Mouse (Mus musculus) heart, adult 2 months (tissue): Measurements from ENCODE around the gene Fibcd1. TPM values are rescaled to one million over a fixed set of nuclear protein-coding genes. Genes with fewer than 3 reads are reported as not detected.
A peak's percentile ranks its signal among the peaks of the same experiment; 100 is the strongest.

Source experiments
- DNase-seq, 2 experiments: peaks; one replicate each; pipeline ENCODE4 v3.0.0; 2021
- H3K27ac ChIP-seq: fragments of 200-600 bp; 2 replicates; pipeline ENCODE4 v1.8.1; 2022
- H3K27me3 ChIP-seq: fragments of 200-500 bp; 2 replicates; pipeline ENCODE4 v1.6.1; 2012; ENCODE audit warnings: mild to moderate bottlenecking, low read length, inconsistent platforms, mixed read lengths; ENCODE audit not compliant: control insufficient read depth, insufficient read depth
- H3K36me3 ChIP-seq: fragments of 200-500 bp; 2 replicates; pipeline ENCODE4 v1.6.1; 2012; ENCODE audit warnings: low read length, inconsistent platforms; ENCODE audit not compliant: control insufficient read depth, insufficient read depth
- H3K4me1 ChIP-seq: fragments of 200-500 bp; 2 replicates; pipeline ENCODE4 v1.6.1; 2011; ENCODE audit warnings: low read length; ENCODE audit not compliant: control insufficient read depth, insufficient read depth
- H3K4me3 ChIP-seq: fragments of 200-600 bp; 2 replicates; pipeline ENCODE4 v1.8.1; 2022
- H3K79me2 ChIP-seq: fragments of 200-500 bp; replicated peaks from 2 replicates; pipeline ENCODE4 v1.6.1; 2012; ENCODE audit warnings: mild to moderate bottlenecking, inconsistent platforms, low read length, moderate library complexity, mixed read lengths; ENCODE audit not compliant: control insufficient read depth, insufficient read depth
- H3K9ac ChIP-seq: fragments of 200-500 bp; 2 replicates; pipeline ENCODE4 v1.6.1; 2012; ENCODE audit warnings: low read depth, mild to moderate bottlenecking, control low read depth, inconsistent platforms, low read length, mixed read lengths
- CTCF ChIP-seq: fragments of 200-600 bp; IDR thresholded peaks from 2 replicates; pipeline ENCODE4 v1.8.1; 2022; ENCODE audit warnings: antibody characterized with exemption, mild to moderate bottlenecking, moderate library complexity
- EP300 ChIP-seq: fragments of 200-500 bp; IDR thresholded peaks from 2 replicates; pipeline ENCODE4 v1.6.1; 2011; ENCODE audit warnings: low read depth, low read length, control low read depth; ENCODE audit not compliant: insufficient read depth
- POLR2A ChIP-seq: fragments of 200-500 bp; IDR thresholded peaks from 2 replicates; pipeline ENCODE4 v1.6.1; 2011; ENCODE audit warnings: mild to moderate bottlenecking, low read depth, low read length, control low read depth; ENCODE audit not compliant: insufficient read depth
- WGBS: fragments of 180-500 bp; shearing (Covaris S2); methylation state at CpG from one replicate; pipeline ENCODE4 v1.1.7; 2018; 5-methylcytosine and 5-hydroxymethylcytosine counted together
- intact Hi-C: fragments of 180-260 bp; cut with DNase I; formaldehyde crosslinking; loops from one replicate; pipeline ENCODE4 v1.15.1; 2025
- polyA plus RNA-seq: library from polyadenylated mRNA; depleted of rRNA; stranded (reverse); fragments of >200 nt; gene quantifications from 2 replicates; pipeline ENCODE4 v1.2.3, GENCODE M21; 2012
- total RNA-seq, 2 experiments: library from RNA; stranded (reverse); gene quantifications; 2 replicates each; pipeline ENCODE4 v1.2.3; 2021

The Fibcd1 gene
- total and polyA plus RNA-seq, 3 experiments = not detected

DNA sequence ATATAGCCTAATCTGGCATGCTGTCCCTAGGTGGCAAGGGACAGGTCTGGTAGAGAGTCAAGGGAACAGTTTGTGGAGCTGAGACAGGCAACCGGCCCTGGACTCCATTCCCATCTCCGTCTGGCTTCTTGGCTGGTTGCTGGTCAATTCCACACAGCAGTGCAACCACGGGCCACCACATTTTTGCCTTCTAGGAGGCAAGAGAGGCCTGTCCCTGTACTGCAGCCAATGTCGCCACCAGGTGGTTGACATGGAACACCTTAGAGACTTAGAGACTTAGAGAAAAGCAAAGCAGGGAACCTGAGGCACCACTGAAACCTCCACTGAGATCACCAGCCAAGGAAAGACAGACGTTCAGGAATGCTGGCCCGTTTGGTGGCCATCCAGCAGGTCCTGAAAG, 39.0 kb upstream of the Fibcd1 start:
- H3K9ac ChIP-seq = no peak overlapping the region
- no peaks in the 10 kb centered on the region for H3K4me1 ChIP-seq
- TF ChIP-seq EP300 (no peak), POLR2A (no peak), CTCF (peak; percentile 53)
- H3K36me3 ChIP-seq = no peaks in the 10 kb centered on the region
- intact Hi-C loops = no loop called here
- H3K4me3 ChIP-seq = no peak overlapping the region
- no peak overlapping the region for H3K27ac ChIP-seq
- no peaks in the 10 kb centered on the region for H3K79me2 ChIP-seq
- peaks cover 9% of the 10 kb centered on the region; the same call in 1 of the 2 replicates for H3K27me3 ChIP-seq
- DNase-seq = no peak
- 19% methylated on average over 6 of the region's 6 CpGs for WGBS

DNA sequence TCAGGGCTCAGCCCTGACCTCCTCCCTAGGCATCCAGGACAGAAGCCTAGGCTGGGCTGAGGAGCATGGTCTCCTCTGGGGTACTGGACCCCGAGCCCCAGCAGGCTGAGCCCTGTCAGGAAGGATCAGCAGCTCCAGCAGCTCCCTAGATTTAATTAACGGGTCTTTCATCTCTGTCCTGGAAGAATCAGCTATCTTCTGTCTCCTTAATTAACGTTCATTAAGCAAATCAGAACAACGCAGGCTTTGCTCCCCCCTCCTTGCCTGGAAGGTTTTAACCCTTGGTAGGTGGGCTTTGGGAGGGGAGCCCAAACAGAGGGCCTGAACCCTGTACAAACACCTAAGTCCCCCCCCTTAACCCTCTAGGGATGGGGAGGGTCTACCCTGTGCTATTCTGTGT, 37.3 kb upstream of the Fibcd1 start:
- intact Hi-C loops = no loop called here
- no peak for TF ChIP-seq POLR2A
- no peak overlapping the region for H3K9ac ChIP-seq
- H3K36me3 ChIP-seq = no peaks in the 10 kb centered on the region
- no peaks in the 10 kb centered on the region for H3K79me2 ChIP-seq
- H3K27me3 ChIP-seq = peaks cover 9% of the 10 kb centered on the region; the same call in 1 of the 2 replicates
- no peak overlapping the region for H3K4me3 ChIP-seq
- H3K4me1 ChIP-seq = no peaks in the 10 kb centered on the region
- no peak overlapping the region for H3K27ac ChIP-seq
- DNase-seq = no peak
- whole genome bisulfite sequencing = 35% methylated on average over 4 of the region's 4 CpGs

DNA sequence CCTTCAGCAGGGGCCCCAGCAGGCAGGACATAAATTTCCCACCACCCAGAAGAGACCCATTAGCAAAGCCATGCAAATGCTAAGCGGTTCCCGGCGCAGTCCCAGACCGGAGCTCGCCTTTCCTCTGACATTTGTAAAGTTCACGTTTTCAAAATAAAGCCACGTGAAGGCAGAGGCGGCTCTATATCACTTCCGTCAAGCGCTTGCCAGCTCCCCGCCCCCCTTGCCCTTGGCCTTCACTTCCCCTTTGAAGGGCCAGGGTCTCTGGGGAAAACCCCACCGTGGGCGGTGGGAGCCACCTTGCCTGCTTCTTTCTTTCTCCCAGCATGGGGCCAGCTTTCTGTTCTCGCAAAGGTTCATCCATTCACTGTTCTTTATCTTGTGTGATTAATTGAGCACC, 35.1 kb upstream of the Fibcd1 start:
- Histone ChIP-seq H3K36me3 (no peaks in the 10 kb centered on the region), H3K4me3 (no peak overlapping the region), H3K4me1 (no peaks in the 10 kb centered on the region), H3K79me2 (no peaks in the 10 kb centered on the region), H3K27ac (no peak overlapping the region), H3K9ac (no peak overlapping the region), H3K27me3 (peaks cover 2% of the 10 kb centered on the region; the same call in 1 of the 2 replicates)
- intact Hi-C loops = no loop called here
- TF ChIP-seq POLR2A (no peak), EP300 (no peak), CTCF (no peak)
- peak in 1 of 2 experiments; percentile 23 for DNase-seq
- 9% methylated on average over 14 of the region's 14 CpGs for WGBS

DNA sequence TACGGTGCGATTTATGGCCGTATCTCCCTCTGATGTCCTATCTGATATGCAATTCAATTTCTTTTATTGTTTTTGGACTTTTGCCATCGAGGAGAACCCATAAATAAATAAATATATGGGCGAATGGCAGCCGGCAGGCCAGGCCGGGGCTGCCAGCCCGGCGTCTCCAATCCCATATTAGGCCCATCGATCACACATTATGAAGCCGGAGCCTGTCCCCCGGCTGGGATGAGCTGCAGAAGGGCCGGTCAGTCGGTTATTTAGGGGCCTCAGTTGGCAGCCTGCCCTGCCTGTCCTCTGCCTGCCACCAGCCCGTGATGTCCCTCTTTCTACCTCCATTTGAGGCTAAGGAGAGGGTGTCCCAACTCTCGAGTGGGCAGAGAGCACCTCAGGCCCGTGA, 32.8 kb upstream of the Fibcd1 start:
- Histone ChIP-seq H3K9ac (no peak overlapping the region), H3K36me3 (no peaks in the 10 kb centered on the region), H3K4me1 (no peaks in the 10 kb centered on the region), H3K79me2 (no peaks in the 10 kb centered on the region), H3K4me3 (no peak overlapping the region), H3K27me3 (peaks cover 2% of the 10 kb centered on the region; the same call in 1 of the 2 replicates), H3K27ac (no peak overlapping the region)
- no peak for TF ChIP-seq EP300
- TF ChIP-seq CTCF = no peak
- no peak for DNase-seq
- WGBS = 65% methylated on average over 17 of the region's 17 CpGs
- intact Hi-C loops = no loop called here

DNA sequence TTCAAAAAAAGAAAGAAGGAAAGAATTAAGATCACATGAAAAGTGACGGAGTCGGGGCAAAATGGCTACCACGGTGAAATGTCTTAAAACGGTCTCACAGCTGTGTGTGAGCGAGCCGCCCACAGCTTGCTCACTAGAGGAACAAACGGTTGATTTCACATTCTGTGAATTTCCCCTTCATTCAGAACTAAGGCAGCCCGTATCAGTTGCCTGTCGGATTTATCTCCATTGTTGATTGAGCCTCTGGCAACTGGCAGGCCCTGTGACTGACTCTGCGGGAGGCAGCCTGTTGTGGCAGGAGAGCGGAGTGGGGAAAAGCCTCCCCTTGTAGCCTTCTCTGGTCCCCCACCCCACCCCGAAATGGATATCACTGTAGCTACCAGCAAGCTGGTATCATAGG, 30.6 kb upstream of the Fibcd1 start:
- intact Hi-C loops = no loop called here
- no peaks in the 10 kb centered on the region for H3K79me2 ChIP-seq
- WGBS = 15% methylated on average over 12 of the region's 12 CpGs
- peaks cover 2% of the 10 kb centered on the region; the same call in 1 of the 2 replicates for H3K27me3 ChIP-seq
- H3K4me1 ChIP-seq = no peaks in the 10 kb centered on the region
- DNase-seq = no peak
- no peak overlapping the region for H3K27ac ChIP-seq
- no peak for TF ChIP-seq POLR2A
- TF ChIP-seq CTCF = no peak
- no peak for TF ChIP-seq EP300
- H3K36me3 ChIP-seq = no peaks in the 10 kb centered on the region
- no peak overlapping the region for H3K9ac ChIP-seq
- H3K4me3 ChIP-seq = no peak overlapping the region

DNA sequence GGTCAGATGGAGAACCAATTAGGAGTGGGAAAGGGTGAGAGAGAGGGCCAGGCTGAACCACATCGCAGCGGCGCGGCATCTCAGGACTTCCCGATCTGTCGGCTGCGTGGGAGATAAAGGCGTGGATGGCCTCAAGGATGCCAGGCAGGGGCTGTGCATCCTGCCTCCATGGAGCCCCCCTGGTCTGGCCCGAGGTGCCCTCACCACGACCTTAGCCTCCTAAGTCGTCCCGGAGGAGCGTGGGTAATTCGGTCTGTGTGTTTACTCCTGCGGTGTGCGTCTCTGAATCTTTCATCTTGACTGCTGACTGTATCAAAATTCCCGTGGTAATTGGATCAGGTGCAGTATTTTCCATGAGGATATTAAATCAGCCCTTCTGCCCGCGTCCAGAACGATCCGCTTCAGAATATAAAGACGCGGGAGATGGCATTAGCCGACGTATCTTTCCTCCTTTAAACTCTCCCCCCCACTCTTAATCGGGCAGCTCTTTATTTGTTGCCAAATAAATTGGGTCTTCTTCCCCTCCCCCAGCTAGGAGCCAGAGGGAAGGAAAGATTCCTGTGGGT, 28.6 kb upstream of the Fibcd1 start:
- Histone ChIP-seq H3K27me3 (peaks cover 2% of the 10 kb centered on the region; the same call in 1 of the 2 replicates), H3K4me1 (no peaks in the 10 kb centered on the region), H3K4me3 (no peak overlapping the region), H3K79me2 (no peaks in the 10 kb centered on the region), H3K27ac (no peak overlapping the region), H3K36me3 (no peaks in the 10 kb centered on the region), H3K9ac (no peak overlapping the region)
- TF ChIP-seq EP300 (no peak), POLR2A (no peak), CTCF (no peak)
- intact Hi-C loops = no loop called here
- DNase-seq = no peak
- WGBS = 76% methylated on average over 26 of the region's 26 CpGs
